Mouse (Mus musculus) neural tube, embryonic 10.5 days (tissue): Measurements from ENCODE around the gene Galntl6.
"Not testable (repeated sequence)": the region's sequence is repeated elsewhere in the genome, so short reads cannot be mapped to it uniquely, and the experiment has no call there.

Experiments used
- DNase-seq: peaks from one replicate; pipeline ENCODE4 v3.0.0-alpha.2; 2017; ENCODE audit warnings: low spot score; ENCODE audit errors: extremely low spot score

Galntl6 gene

GRCm38 (mm10) chr8:58606451-58606850 is 306.0 kb downstream of the Galntl6 start:
- DNase-seq = no peak

GRCm38 (mm10) chr8:58604751-58605150 is 307.7 kb downstream of the Galntl6 start:
- no peak for DNase-seq

- no peak for DNase-seq
Observed at GRCm38 (mm10) chr8:58597834-58598233, 314.6 kb downstream of the Galntl6 start.

DNA sequence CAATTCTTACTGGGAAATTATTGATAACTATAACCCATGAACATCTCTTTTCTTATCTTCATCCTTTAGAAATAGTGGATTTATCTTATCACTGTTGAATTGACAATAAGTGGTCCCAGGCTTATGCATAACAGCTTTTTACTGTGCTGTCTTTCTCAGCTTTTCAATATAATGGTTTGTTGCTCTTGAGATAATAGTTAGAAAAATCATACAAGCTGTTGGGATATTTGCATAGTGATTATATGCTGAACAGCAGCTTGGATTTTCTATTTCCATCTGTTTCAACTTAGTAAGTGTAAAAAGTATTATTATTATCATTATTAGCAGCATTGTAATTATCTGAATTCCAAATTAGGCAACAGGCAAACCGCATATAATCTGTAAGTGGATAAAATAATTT is 337.1 kb downstream of the Galntl6 start:
- no peak for DNase-seq

GRCm38 (mm10) chr8:58568086-58568485 is 344.4 kb downstream of the Galntl6 start:
- DNase-seq = no peak

GRCm38 (mm10) chr8:58566115-58566514 is 346.3 kb downstream of the Galntl6 start:
- DNase-seq = no peak

- DNase-seq = no peak
Observed at GRCm38 (mm10) chr8:58535781-58536180, 376.7 kb downstream of the Galntl6 start.

- DNase-seq = no peak
Observed at GRCm38 (mm10) chr8:58534631-58535030, 377.8 kb downstream of the Galntl6 start.

DNA sequence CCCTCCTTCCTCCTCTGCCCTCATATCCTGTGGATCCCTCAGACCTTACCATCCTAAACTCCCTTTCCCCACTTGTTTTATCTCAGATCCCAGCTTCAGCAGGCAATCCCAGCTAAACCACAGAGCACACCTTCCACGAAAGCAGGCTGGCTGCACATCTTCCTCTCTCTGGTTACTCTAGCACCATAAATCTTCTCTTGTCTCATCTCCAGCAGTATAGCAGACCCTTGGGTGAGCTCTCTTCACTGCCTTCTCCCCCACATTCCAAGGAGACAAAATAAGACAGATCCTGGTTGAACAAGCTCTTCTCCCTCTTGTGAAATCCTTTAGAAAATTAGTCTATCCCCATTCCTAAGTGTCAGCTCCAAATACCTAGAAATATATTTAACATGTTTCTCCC is 389.0 kb downstream of the Galntl6 start:
- no peak for DNase-seq

- DNase-seq = no peak
Observed at GRCm38 (mm10) chr8:58521932-58522331, 390.5 kb downstream of the Galntl6 start.

GRCm38 (mm10) chr8:58510516-58510915 is 401.9 kb downstream of the Galntl6 start:
- DNase-seq = no peak

DNA sequence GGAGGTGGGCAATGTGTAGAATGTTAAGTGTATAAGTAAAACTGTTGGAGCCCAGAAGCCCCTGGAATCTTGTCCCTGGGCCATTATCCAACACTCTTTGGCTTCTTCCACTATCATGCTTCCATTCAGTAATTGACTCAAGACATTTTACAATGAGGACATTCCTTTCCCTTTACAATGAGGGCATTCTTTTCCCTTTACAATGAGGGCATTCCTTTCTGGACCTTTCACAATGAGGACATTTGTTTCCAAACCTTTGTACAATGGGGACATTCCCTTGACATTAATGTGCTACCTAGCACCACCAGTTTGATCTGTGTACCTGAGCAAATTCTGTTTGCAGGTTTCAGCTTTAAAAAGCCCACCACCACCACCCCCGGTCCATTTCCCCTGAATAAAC is 403.4 kb downstream of the Galntl6 start:
- DNase-seq = no peak

- DNase-seq = no peak
Observed at GRCm38 (mm10) chr8:58487099-58487498, 425.3 kb downstream of the Galntl6 start.

- not testable (repeated sequence) for DNase-seq
Observed at GRCm38 (mm10) chr8:58463342-58463741, 449.1 kb downstream of the Galntl6 start.

DNA sequence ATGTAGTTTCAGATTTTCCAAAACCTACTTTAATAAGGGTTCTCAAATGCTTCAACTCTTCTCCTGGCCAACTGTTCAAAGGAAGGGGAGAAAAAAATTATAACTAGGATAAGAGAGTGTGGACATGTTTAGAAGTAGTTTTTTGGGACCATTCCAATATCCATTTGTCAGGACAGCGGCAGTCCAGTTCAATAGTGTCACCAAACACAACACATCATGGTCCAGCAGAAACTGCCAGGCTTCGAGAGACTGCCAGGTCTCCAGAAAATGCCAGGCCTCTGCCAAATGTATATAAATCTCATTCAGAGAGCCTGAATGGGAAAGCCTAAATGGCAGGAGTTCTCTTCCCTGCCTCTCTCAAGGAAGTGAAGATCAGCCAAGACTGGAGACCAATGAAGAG is 469.7 kb downstream of the Galntl6 start:
- no peak for DNase-seq

DNA sequence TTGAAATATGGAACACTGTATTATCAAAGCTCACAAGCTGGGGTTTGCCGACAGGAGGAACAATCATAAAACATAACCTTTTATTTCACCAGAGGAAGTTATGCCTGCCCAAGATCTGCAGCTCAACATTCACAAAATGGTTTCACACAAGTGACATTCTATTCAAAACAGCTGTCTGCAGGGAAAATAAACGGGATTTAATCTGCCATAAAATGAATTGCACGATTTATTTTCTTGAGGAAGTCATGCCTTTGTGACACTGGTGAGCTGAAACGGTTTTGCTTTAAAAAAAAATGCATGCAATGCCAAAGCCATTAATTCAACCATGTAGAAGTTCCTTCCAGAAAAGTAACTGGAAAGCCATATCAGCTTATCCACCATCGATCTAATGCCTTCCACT is 494.0 kb downstream of the Galntl6 start:
- no peak for DNase-seq

DNA sequence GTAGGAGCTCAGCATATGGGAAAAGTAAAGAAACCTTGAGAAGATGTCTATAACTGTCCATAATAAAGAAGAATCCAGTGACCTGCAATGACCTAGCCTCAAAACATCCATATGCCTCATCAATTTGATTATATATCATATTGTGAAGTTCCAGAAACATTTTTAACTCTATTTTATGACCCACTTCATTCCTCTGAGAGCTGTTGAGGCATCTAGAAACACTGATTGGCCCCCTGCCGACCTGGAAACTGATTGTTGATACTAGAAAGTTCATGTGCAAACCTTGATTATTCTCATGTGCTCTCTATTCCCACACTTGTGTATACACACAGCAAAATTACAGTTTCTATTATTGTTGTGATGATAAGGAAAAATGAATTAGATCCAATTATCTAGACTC is 494.9 kb downstream of the Galntl6 start:
- no peak for DNase-seq

- no peak for DNase-seq
Observed at GRCm38 (mm10) chr8:58396500-58396899, 515.9 kb downstream of the Galntl6 start.

GRCm38 (mm10) chr8:58395879-58396278 is 516.6 kb downstream of the Galntl6 start:
- DNase-seq = no peak

DNA sequence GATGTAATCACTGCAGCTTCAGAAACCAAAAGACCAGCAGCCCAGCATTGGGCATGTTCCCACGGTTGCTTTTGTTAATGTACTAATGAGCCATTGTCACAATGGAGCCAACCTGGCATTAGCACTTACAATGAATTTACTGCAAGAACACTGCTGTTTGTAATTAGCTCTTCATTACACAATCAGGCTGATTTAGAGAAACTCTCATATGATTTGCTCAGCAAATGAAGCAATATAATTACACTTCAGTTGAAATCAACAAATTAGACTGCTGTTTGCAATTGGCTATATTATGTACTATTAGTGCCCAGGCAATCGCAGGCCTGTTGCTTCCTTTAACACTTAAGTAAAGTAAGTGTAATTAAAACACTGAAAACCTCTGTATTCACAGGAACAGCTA is 540.1 kb downstream of the Galntl6 start:
- no peak for DNase-seq

DNA sequence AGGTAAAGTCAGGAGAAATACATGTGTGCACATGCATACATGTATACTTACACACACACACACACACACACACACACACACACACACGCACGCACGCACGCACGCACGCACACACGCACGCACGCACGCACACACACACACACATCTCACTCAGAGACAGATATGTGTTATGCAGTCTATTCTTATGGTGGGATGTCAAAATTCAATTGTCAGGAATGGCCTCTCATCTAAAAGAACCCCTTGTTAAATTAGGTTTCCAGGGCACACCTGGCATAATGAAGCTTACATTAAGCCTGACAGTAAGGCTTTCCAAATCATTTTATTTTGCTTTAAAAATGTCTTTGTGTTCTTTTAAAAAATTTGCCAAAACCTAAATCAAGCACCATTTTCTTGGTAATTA is 540.5 kb downstream of the Galntl6 start:
- no peak for DNase-seq

- no peak for DNase-seq
Observed at GRCm38 (mm10) chr8:58331151-58331550, 581.3 kb downstream of the Galntl6 start.

- DNase-seq = no peak
Observed at GRCm38 (mm10) chr8:58313482-58313881, 599.0 kb downstream of the Galntl6 start.

- DNase-seq = no peak
Observed at GRCm38 (mm10) chr8:58291487-58291886, 621.0 kb downstream of the Galntl6 start.
